Mouse (Mus musculus) heart, embryonic 12.5 days (tissue): ENCODE results near the gene Npy1r. TPM values are rescaled to one million over a fixed set of nuclear protein-coding genes. Genes with fewer than 3 reads are reported as not detected.
A peak's percentile ranks its signal among the peaks of the same experiment; 100 is the strongest.

Experiments
- ATAC-seq: fragments of 200-750 bp; cut with Nextera tagmentation; 2 replicates; pipeline ENCODE4 v1.8.0; 2017; ENCODE audit warnings: moderate TSS enrichment, moderate library complexity; ENCODE audit not compliant: insufficient number of reproducible peaks, low FRiP score
- H3K27ac ChIP-seq: fragments of 300-500 bp; sonication (generic); 2 replicates; pipeline ENCODE4 v1.5.1; 2016; ENCODE audit warnings: mild to moderate bottlenecking, moderate library complexity; ENCODE audit not compliant: poor library complexity, severe bottlenecking
- H3K27me3 ChIP-seq: fragments of 300-500 bp; sonication (generic); replicated peaks from 2 replicates; pipeline ENCODE4 v1.6.1; 2016; ENCODE audit warnings: mild to moderate bottlenecking, moderate library complexity
- H3K36me3 ChIP-seq: fragments of 300-500 bp; sonication (generic); 2 replicates; pipeline ENCODE4 v1.6.1; 2016; ENCODE audit warnings: mild to moderate bottlenecking, moderate library complexity
- H3K4me1 ChIP-seq: fragments of 300-500 bp; sonication (generic); replicated peaks from 2 replicates; pipeline ENCODE4 v1.6.1; 2016; ENCODE audit warnings: mild to moderate bottlenecking
- H3K4me2 ChIP-seq: fragments of 300-500 bp; sonication (generic); 2 replicates; pipeline ENCODE4 v1.6.1; 2016; ENCODE audit warnings: mild to moderate bottlenecking, moderate library complexity
- H3K4me3 ChIP-seq: fragments of 300-500 bp; sonication (generic); 2 replicates; pipeline ENCODE4 v1.5.1; 2016; ENCODE audit warnings: mild to moderate bottlenecking
- H3K9ac ChIP-seq: fragments of 300-500 bp; sonication (generic); 2 replicates; pipeline ENCODE4 v1.6.1; 2016; ENCODE audit warnings: mild to moderate bottlenecking, moderate library complexity
- H3K9me3 ChIP-seq: fragments of 300-500 bp; sonication (generic); replicated peaks from 2 replicates; pipeline ENCODE4 v1.6.1; 2016; ENCODE audit warnings: mild to moderate bottlenecking, moderate library complexity
- WGBS: fragments of 180-500 bp; shearing (Covaris S2); methylation state at CpG from one replicate; pipeline ENCODE4 v1.1.7; 2016; 5-methylcytosine and 5-hydroxymethylcytosine counted together
- polyA plus RNA-seq: library from polyadenylated mRNA; unstranded; fragments of >200 nt; fragmentation: Nextera tagmentation; extraction: Ambion mirVana; gene quantifications from 2 replicates; pipeline ENCODE4 v1.2.1, GENCODE M21; 2016

The Npy1r gene
- 1.4 and 1.5 TPM in 2 replicates for polyA plus RNA-seq

DNA sequence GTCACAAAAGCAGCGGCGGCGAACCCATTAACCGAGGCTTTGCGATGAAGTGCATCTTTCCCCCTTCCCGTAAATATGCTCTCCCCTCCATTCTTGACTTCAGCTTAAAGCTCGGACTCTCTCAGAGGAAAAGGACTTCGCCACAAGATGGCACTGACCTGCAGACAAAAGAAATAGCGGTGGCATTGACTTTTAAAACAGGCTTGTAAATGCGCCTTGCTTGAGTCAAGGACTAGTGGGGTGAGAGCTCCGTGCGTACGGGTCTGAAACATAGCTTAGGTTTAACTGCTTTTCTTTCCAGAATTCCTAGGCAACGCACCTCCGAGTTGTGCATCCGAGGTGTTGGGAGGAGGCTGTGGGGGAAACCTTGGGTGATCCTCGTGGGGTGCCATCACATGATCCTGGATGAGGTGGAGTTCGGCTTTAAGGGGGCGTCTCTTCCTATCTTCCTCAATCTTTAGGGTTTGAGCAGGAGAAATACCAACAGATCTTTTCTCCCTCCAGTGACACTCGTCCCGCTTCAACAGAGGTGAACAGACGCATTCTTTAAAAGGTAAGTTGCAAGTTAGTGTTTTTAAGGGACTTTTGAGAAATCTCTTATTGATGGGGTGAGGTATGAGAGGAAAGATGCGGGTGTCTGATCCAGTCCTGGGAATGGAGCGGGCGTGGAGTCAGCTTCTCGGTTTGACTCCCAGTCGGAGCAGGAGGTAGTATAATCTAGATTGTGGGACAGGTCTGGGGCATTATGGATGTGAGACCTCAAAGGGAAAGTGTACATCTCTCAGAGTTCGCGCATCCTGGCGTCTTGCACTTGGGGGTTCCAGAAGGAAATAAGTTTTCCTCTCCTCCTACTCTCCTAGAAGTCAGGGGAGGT is at the start of gene Npy1r:
Gene Npy1r (plus strand): TSS at position 223 of the 874 bp plus-strand sequence.
- 1% methylated on average over 30 of the region's 30 CpGs for WGBS
- peaks cover 14% of the 10 kb centered on the region; the same call in 1 of the 2 replicates for H3K4me1 ChIP-seq
- H3K4me3 ChIP-seq: peak within 1 kb of the TSS; percentile 53
- no peak for ATAC-seq
- H3K9me3 ChIP-seq: no peaks in the 10 kb centered on the region
- peaks cover 4% of the 10 kb centered on the region for H3K27me3 ChIP-seq
- H3K4me2 ChIP-seq: peak within 1 kb of the TSS; percentile 90
- peak within 1 kb of the TSS; percentile 65 for H3K9ac ChIP-seq
- H3K27ac ChIP-seq: no peak within 1 kb of the TSS
- no peaks in the 10 kb centered on the region for H3K36me3 ChIP-seq

DNA sequence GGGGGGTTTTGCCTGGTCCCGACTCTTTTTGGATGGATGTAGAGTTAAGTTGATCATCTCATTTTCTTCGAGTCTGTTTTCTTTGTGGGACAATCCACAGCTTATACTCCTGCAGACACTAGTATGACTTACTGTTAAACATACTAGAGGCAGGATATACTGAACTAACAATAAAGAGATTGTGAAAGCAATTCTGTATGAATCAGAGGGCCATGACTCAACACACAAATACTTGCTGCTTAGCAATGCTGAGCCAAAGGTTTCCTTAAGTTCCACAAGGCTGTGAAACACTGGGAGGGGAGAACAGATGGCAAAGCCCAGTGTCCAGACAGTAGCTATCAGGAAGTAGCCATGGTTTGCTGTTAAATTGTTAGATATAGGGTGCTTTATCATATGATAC is 15.7 kb upstream of the Npy1r start:
- Histone ChIP-seq H3K27ac (no peak overlapping the region), H3K36me3 (no peaks in the 10 kb centered on the region), H3K9me3 (no peaks in the 10 kb centered on the region), H3K4me2 (no peak overlapping the region), H3K27me3 (peaks cover 3% of the 10 kb centered on the region; the same call in 1 of the 2 replicates), H3K4me1 (no peaks in the 10 kb centered on the region), H3K9ac (no peak overlapping the region), H3K4me3 (no peak overlapping the region)
- WGBS: 71% methylated on average over 2 of the region's 2 CpGs
- no peak for ATAC-seq

DNA sequence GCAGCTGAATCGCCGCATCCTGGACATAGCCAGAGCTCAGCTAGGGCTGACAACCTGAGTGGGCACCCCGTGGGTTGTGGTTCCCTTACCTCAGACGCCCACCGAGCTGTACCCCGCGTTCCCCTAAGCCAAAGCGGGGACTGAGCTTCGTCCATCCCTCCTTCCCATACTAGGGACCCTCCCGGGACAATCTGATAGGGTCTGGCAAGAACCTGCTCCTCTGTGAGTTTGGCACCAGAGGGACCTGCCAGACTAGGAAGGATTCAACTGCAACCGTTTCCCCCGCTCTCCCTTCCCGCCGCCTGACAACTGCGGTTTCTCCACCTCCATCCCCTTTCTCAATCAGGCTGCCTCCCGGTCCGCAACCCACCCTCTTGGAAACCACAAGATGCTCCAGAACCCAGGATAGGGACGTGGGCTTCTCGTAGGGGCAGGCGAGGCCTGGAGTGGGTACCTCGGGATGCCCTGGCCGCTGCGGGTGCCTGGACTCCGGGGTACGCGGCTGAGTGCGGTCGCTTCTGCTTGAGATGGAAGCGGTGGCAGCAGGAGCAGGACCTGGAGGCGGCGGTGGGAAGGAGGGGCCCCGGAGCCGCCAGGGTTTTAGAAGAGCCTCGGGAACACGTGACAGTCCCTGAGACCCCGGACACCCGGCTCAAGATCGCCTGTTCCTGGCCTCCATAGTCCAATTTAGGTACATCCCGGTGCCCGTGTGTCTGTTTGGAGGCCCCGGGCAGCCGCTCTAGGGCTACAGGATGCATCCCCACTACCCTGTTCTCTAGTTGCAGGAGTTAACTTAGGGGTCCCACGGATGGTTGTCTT is 9.3 kb upstream of the Npy1r start, which contains the start of gene Npy5r:
Gene Npy5r (minus strand): TSS at position 618 of the 819 bp plus-strand sequence.
- Histone ChIP-seq H3K4me3 (peak within 1 kb of the TSS; percentile 55), H3K36me3 (no peaks in the 10 kb centered on the region), H3K4me1 (peaks cover 9% of the 10 kb centered on the region), H3K4me2 (peak within 1 kb of the TSS; percentile 95), H3K27ac (no peak within 1 kb of the TSS), H3K9ac (peak within 1 kb of the TSS; percentile 58), H3K9me3 (no peaks in the 10 kb centered on the region), H3K27me3 (peaks cover 35% of the 10 kb centered on the region)
- 3% methylated on average over 43 of the region's 43 CpGs for WGBS
- ATAC-seq: no peak

DNA sequence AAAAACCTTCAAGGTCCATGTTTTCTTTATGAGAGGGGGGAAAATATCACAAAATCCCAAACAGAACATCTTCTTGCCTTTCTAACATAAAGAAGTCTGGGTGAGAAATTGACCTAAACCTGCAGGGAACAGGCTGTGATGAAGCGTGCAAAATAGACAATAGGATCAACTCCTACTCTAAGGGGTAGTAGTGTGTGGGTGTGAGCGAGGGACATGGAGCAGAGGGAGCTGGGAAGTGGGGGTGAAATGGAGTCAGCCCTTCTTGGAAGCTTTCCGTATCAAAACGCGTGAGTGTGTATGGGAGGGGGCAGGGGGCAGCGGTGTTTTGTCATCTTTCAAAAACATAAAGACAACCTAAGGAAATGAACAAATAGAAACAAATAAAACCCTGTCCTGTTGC is 8.6 kb upstream of the Npy1r start:
- 41% methylated on average over 6 of the region's 6 CpGs for WGBS
- H3K27me3 ChIP-seq: peaks cover 35% of the 10 kb centered on the region
- peak overlapping the region; percentile 95 for H3K4me2 ChIP-seq
- H3K9me3 ChIP-seq: no peaks in the 10 kb centered on the region
- no peak overlapping the region for H3K9ac ChIP-seq
- H3K27ac ChIP-seq: no peak overlapping the region
- H3K4me3 ChIP-seq: peak overlapping the region; percentile 55
- peaks cover 9% of the 10 kb centered on the region for H3K4me1 ChIP-seq
- ATAC-seq: no peak
- no peaks in the 10 kb centered on the region for H3K36me3 ChIP-seq

DNA sequence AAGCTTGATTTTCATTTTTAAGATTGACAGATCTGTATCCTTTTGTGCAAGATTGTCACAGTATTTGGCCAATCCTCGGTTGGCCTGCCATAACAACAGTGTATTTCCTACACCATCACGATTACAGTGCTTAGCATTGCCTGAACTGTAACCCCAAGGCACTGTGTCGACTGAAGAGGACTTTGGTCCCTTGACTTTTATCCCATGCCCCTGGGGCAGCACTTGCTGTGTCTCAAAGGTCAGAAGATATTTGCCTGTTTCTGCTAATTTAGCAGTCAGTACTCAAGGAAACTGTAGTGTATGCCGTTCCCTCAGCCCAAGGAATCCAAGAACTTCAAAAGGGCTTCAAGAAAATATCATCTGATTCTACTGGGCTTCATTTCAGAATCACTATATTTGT is 8.2 kb upstream of the Npy1r start:
- Histone ChIP-seq H3K4me1 (peaks cover 9% of the 10 kb centered on the region), H3K27ac (no peak overlapping the region), H3K4me2 (no peak overlapping the region), H3K9me3 (no peaks in the 10 kb centered on the region), H3K9ac (no peak overlapping the region), H3K36me3 (no peaks in the 10 kb centered on the region), H3K27me3 (peaks cover 35% of the 10 kb centered on the region), H3K4me3 (no peak overlapping the region)
- no peak for ATAC-seq
- 61% methylated on average over 4 of the region's 4 CpGs for WGBS

DNA sequence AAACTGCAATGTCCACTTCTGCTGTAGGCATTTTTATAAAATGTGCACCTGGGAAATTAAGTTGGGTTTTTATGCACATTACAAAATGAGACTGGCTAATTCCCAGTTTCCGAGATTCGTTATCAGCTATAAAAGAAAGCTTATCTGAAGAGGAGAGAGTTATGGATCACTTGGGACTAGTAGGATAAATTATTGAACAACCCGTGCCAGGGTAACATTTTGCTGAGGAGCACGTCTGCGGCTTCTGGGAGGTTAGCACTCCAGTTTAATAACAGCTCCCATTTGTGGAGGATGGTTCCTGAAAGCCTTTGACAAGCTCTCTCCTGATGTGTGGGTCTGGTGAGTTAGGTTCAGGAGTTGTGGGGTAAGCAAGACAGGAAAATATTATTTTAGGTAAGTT is 6.6 kb upstream of the Npy1r start:
- Histone ChIP-seq H3K4me1 (peaks cover 9% of the 10 kb centered on the region), H3K36me3 (no peaks in the 10 kb centered on the region), H3K27ac (no peak overlapping the region), H3K27me3 (peaks cover 35% of the 10 kb centered on the region), H3K4me3 (no peak overlapping the region), H3K9me3 (no peaks in the 10 kb centered on the region), H3K9ac (no peak overlapping the region), H3K4me2 (no peak overlapping the region)
- no peak for ATAC-seq
- 74% methylated on average over 5 of the region's 5 CpGs for WGBS

DNA sequence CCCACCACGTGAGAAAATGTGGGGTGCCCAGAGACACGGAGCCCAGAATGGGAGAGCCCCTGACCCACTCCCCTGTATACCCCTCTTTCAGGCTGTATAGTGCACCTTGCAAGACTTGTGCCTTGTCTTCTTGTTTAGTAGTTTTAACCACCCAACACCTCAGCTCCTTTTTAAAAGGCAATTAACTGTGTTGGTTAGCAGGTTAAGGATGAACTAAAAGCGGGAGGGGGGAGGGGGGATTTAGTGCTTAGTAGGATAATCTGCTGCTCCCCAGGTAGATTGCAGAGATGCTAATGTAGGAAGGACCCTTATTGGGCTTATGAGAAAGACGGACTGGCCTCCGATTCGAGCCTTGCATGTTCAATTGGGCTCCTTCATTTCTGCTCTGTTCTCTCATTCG is 1.0 kb downstream of the Npy1r start:
- peak overlapping the region; percentile 90 for H3K4me2 ChIP-seq
- peak overlapping the region; percentile 53 for H3K4me3 ChIP-seq
- H3K4me1 ChIP-seq: peaks cover 14% of the 10 kb centered on the region; the same call in 1 of the 2 replicates
- H3K36me3 ChIP-seq: no peaks in the 10 kb centered on the region
- WGBS: 8% methylated on average over 7 of the region's 7 CpGs
- peak overlapping the region; percentile 36; the same call in 1 of the 2 replicates for H3K9ac ChIP-seq
- no peak overlapping the region for H3K27ac ChIP-seq
- H3K9me3 ChIP-seq: no peaks in the 10 kb centered on the region
- H3K27me3 ChIP-seq: peaks cover 4% of the 10 kb centered on the region
- ATAC-seq: no peak

DNA sequence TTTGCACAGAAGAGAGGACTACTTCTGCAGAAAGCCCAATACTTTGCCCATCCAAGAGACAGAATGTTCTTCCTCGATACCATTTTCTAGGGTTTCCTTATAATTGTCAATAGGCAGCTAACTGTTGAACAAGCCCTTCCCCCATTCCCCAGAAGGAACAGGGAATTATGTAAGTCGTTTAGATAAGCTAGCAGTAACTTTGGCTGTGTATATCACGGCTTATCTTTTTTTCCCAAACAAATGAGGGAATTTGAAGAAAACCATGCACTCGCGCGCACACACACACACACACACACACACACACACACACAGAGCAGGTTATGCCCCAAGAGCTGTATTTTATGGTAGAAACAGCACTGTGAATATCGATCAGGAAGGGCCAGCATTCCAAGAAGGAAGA is 1.8 kb downstream of the Npy1r start:
- Histone ChIP-seq H3K4me2 (peak overlapping the region; percentile 90), H3K4me1 (peaks cover 14% of the 10 kb centered on the region; the same call in 1 of the 2 replicates), H3K27me3 (peaks cover 4% of the 10 kb centered on the region), H3K9me3 (no peaks in the 10 kb centered on the region), H3K36me3 (no peaks in the 10 kb centered on the region), H3K27ac (no peak overlapping the region), H3K9ac (no peak overlapping the region; the same call in 1 of the 2 replicates), H3K4me3 (peak overlapping the region; percentile 53)
- WGBS: 36% methylated on average over 7 of the region's 7 CpGs
- no peak for ATAC-seq

DNA sequence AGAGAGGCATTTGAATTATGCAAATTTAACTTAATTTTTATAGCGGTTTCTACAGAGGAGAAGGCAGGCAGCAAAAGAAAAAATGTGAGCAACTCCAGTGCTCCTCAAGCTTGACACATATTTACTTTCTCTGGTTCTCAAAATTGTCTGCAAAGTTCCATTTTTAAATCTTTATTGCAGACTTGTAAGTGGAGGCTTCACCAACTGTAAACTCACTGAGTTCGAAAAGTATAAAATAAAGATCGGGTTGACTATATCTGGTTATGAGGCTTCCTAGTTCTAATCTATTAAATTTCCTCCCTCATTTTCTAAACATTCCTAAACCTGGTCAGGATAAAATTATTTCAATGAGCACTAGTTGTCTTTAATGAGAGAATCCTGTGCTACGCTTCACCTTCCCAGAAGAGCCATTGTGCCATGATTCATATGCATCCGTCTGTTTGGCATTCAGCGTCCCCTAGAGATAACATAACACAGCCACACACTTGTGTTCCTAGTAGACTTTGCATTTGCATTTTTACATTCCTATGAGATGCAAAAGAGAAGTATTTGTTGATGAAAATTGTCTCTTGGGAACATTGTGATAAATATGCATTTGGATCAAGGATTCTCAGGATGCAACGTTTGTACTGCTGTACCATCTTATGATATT is 17.5 kb downstream of the Npy1r start:
- Histone ChIP-seq H3K9ac (no peak overlapping the region), H3K4me3 (no peak overlapping the region), H3K36me3 (no peaks in the 10 kb centered on the region), H3K27ac (no peak overlapping the region), H3K27me3 (no peaks in the 10 kb centered on the region), H3K4me1 (no peaks in the 10 kb centered on the region), H3K9me3 (no peaks in the 10 kb centered on the region), H3K4me2 (no peak overlapping the region)
- ATAC-seq: no peak
- WGBS: 84% methylated on average over 7 of the region's 7 CpGs

DNA sequence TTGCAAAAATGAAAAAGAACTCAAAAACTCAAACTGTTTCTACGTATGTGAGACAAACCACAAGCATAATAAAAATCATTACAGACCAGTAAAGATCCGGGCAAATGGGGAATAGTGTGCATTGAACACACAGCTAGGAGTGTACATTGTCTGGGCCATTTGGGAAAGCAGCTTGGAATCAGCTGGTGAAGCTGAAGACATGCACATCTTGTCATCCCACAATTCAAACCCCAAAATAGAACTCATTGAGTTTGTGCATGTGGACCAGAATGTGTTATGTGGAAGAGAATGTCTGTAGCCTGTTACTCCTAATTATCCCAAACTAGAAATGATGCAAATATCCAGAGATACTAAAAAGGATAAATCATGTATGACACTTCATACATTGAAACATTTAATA is 25.8 kb downstream of the Npy1r start:
- Histone ChIP-seq H3K27ac (no peak overlapping the region), H3K4me3 (no peak overlapping the region), H3K9ac (no peak overlapping the region), H3K27me3 (no peaks in the 10 kb centered on the region), H3K4me1 (0 out of 2 replicates have a peak, but pooled peaks cover 5% of the 10 kb centered on the region), H3K4me2 (no peak overlapping the region), H3K36me3 (no peaks in the 10 kb centered on the region), H3K9me3 (no peaks in the 10 kb centered on the region)
- WGBS: 76% methylated on average over 2 of the region's 2 CpGs
- no peak for ATAC-seq
